Mouse (Mus musculus) erythroid progenitor cell, adult 5-6 weeks (primary cell): ENCODE data around the gene Entpd8. TPM values are rescaled to one million over a fixed set of nuclear protein-coding genes. Genes with fewer than 3 reads are reported as not detected.

ENCODE experiments used
- ATAC-seq: replicated peaks from 2 replicates; pipeline ENCODE4 v1.8.0; 2016; ENCODE audit warnings: moderate number of reproducible peaks, mild to moderate bottlenecking, moderate TSS enrichment, inconsistent platforms; ENCODE audit not compliant: poor library complexity, low FRiP score, severe bottlenecking
- total RNA-seq, 2 experiments: library from RNA; stranded (forward) in 1 of 2; stranded (reverse) in 1 of 2; fragments of 150-400 nt in 1 of 2; fragments of 186-747, 209-891 nt in 1 of 2; gene quantifications; 2 replicates each; pipeline versions ENCODE4 v1.2.3 to v1.2.4; 2015 to 2017; ENCODE audit warnings: low replicate concordance in 2 of 2

The Entpd8 gene
- total RNA-seq, 2 experiments from 2014 or later = not detected

- ATAC-seq = peak; percentile 70
Measured at GRCm38 (mm10) chr2:25127206-25127605, 47.1 kb downstream of the Entpd8 start.

- no peak for ATAC-seq
Measured at GRCm38 (mm10) chr2:25128072-25128471, 48.0 kb downstream of the Entpd8 start.

GRCm38 (mm10) chr2:25131601-25132000 lies 51.5 kb downstream of the Entpd8 start:
- peak; percentile 53 for ATAC-seq

Other genes with a start within 250 kb of the Entpd8 start
- 13.8 and 36.0 TPM in 2 replicates for gene Ehmt1, start 160.7 kb upstream of the Entpd8 start, total RNA-seq (2015; ENCODE audit: low replicate concordance)
- 60.5 and 74.0 TPM in 2 replicates for gene Ehmt1, start 160.7 kb upstream of the Entpd8 start, total RNA-seq (2017; ENCODE audit: low replicate concordance)
- gene Arrdc1, start 145.1 kb upstream of the Entpd8 start, total RNA-seq (2015; ENCODE audit: low replicate concordance) = 6.3 and 9.0 TPM in 2 replicates
- gene Arrdc1, start 145.1 kb upstream of the Entpd8 start, total RNA-seq (2017; ENCODE audit: low replicate concordance) = 7.7 and 8.4 TPM in 2 replicates
- gene Zmynd19, start 130.5 kb upstream of the Entpd8 start, total RNA-seq (2015; ENCODE audit: low replicate concordance) = 3.2 and 4.6 TPM in 2 replicates
- gene Zmynd19, start 130.5 kb upstream of the Entpd8 start, total RNA-seq (2017; ENCODE audit: low replicate concordance) = 6.6 and 13.7 TPM in 2 replicates
- gene Dph7, start 117.9 kb upstream of the Entpd8 start, total RNA-seq (2015; ENCODE audit: low replicate concordance) = 6.5 and 16.3 TPM in 2 replicates
- 2.8 and 6.1 TPM in 2 replicates for gene Dph7, start 117.9 kb upstream of the Entpd8 start, total RNA-seq (2017; ENCODE audit: low replicate concordance)
- gene Mrpl41, start 105.2 kb upstream of the Entpd8 start, total RNA-seq (2015; ENCODE audit: low replicate concordance) = 31.9 and 38.6 TPM in 2 replicates
- 37.8 and 40.9 TPM in 2 replicates for gene Mrpl41, start 105.2 kb upstream of the Entpd8 start, total RNA-seq (2017; ENCODE audit: low replicate concordance)
- gene Pnpla7, start 104.3 kb upstream of the Entpd8 start, total RNA-seq (2015; ENCODE audit: low replicate concordance) = 37.3 and 37.8 TPM in 2 replicates
- 30.0 and 37.0 TPM in 2 replicates for gene Pnpla7, start 104.3 kb upstream of the Entpd8 start, total RNA-seq (2017; ENCODE audit: low replicate concordance)
- gene Nsmf, start 25.9 kb upstream of the Entpd8 start, total RNA-seq (2015; ENCODE audit: low replicate concordance) = 1.8 and 2.5 TPM in 2 replicates
- 2.1 and 3.9 TPM in 2 replicates for gene Nsmf, start 25.9 kb upstream of the Entpd8 start, total RNA-seq (2017; ENCODE audit: low replicate concordance)
- gene Noxa1, start 14.8 kb downstream of the Entpd8 start, total RNA-seq (2015; ENCODE audit: low replicate concordance) = not detected in 2 replicates
- gene Noxa1, start 14.8 kb downstream of the Entpd8 start, total RNA-seq (2017; ENCODE audit: low replicate concordance) = not detected in 2 replicates
- gene Nrarp, start 100.5 kb downstream of the Entpd8 start, total RNA-seq (2015; ENCODE audit: low replicate concordance) = 0.42 TPM in 1 of 2 replicates, not detected in the other
- gene Nrarp, start 100.5 kb downstream of the Entpd8 start, total RNA-seq (2017; ENCODE audit: low replicate concordance) = 0.64 and 3.0 TPM in 2 replicates
- 2.9 and 5.4 TPM in 2 replicates for gene Tor4a, start 116.6 kb downstream of the Entpd8 start, total RNA-seq (2015; ENCODE audit: low replicate concordance)
- gene Tor4a, start 116.6 kb downstream of the Entpd8 start, total RNA-seq (2017; ENCODE audit: low replicate concordance) = 0.30 and 2.2 TPM in 2 replicates
- gene Nelfb, start 131.2 kb downstream of the Entpd8 start, total RNA-seq (2015; ENCODE audit: low replicate concordance) = 13.0 and 34.4 TPM in 2 replicates
- 15.2 and 29.9 TPM in 2 replicates for gene Nelfb, start 131.2 kb downstream of the Entpd8 start, total RNA-seq (2017; ENCODE audit: low replicate concordance)
- gene Stpg3, start 134.3 kb downstream of the Entpd8 start, total RNA-seq (2015; ENCODE audit: low replicate concordance) = not detected in 2 replicates
- gene Stpg3, start 134.3 kb downstream of the Entpd8 start, total RNA-seq (2017; ENCODE audit: low replicate concordance) = not detected in 2 replicates
- not detected in 2 replicates for gene Fam166a, start 138.4 kb downstream of the Entpd8 start, total RNA-seq (2015; ENCODE audit: low replicate concordance)
- not detected in 2 replicates for gene Fam166a, start 138.4 kb downstream of the Entpd8 start, total RNA-seq (2017; ENCODE audit: low replicate concordance)
- 940 and 950 TPM in 2 replicates for gene Tubb4b, start 144.4 kb downstream of the Entpd8 start, total RNA-seq (2015; ENCODE audit: low replicate concordance)
- 826 and 920 TPM in 2 replicates for gene Tubb4b, start 144.4 kb downstream of the Entpd8 start, total RNA-seq (2017; ENCODE audit: low replicate concordance)
- not detected in 2 replicates for gene Slc34a3, start 154.1 kb downstream of the Entpd8 start, total RNA-seq (2015; ENCODE audit: low replicate concordance)
- gene Slc34a3, start 154.1 kb downstream of the Entpd8 start, total RNA-seq (2017; ENCODE audit: low replicate concordance) = not detected in 2 replicates
- gene Rnf224, start 156.5 kb downstream of the Entpd8 start, total RNA-seq (2015; ENCODE audit: low replicate concordance) = not detected in 2 replicates
- gene Rnf224, start 156.5 kb downstream of the Entpd8 start, total RNA-seq (2017; ENCODE audit: low replicate concordance) = not detected in 2 replicates
- gene Rnf208, start 162.0 kb downstream of the Entpd8 start, total RNA-seq (2015; ENCODE audit: low replicate concordance) = not detected in 2 replicates
- gene Rnf208, start 162.0 kb downstream of the Entpd8 start, total RNA-seq (2017; ENCODE audit: low replicate concordance) = not detected in 2 replicates
- gene Cysrt1, start 162.1 kb downstream of the Entpd8 start, total RNA-seq (2015; ENCODE audit: low replicate concordance) = not detected in 2 replicates
- not detected in 2 replicates for gene Cysrt1, start 162.1 kb downstream of the Entpd8 start, total RNA-seq (2017; ENCODE audit: low replicate concordance)
- gene AL732309.1, start 166.6 kb downstream of the Entpd8 start, total RNA-seq (2015; ENCODE audit: low replicate concordance) = 4.0 and 4.6 TPM in 2 replicates
- gene AL732309.1, start 166.6 kb downstream of the Entpd8 start, total RNA-seq (2017; ENCODE audit: low replicate concordance) = not detected in 2 replicates
- 11.9 and 18.9 TPM in 2 replicates for gene Tmem203, start 175.1 kb downstream of the Entpd8 start, total RNA-seq (2015; ENCODE audit: low replicate concordance)
- gene Tmem203, start 175.1 kb downstream of the Entpd8 start, total RNA-seq (2017; ENCODE audit: low replicate concordance) = 1.8 and 8.5 TPM in 2 replicates
- gene Tprn, start 182.3 kb downstream of the Entpd8 start, total RNA-seq (2015; ENCODE audit: low replicate concordance) = 1.1 TPM in 1 of 2 replicates, not detected in the other
- gene Tprn, start 182.3 kb downstream of the Entpd8 start, total RNA-seq (2017; ENCODE audit: low replicate concordance) = 1.0 and 2.2 TPM in 2 replicates
- 114 and 128 TPM in 2 replicates for gene Ssna1, start 192.1 kb downstream of the Entpd8 start, total RNA-seq (2015; ENCODE audit: low replicate concordance)
- 46.2 and 81.0 TPM in 2 replicates for gene Ssna1, start 192.1 kb downstream of the Entpd8 start, total RNA-seq (2017; ENCODE audit: low replicate concordance)
- gene Anapc2, start 192.2 kb downstream of the Entpd8 start, total RNA-seq (2015; ENCODE audit: low replicate concordance) = 34.6 and 55.8 TPM in 2 replicates
- gene Anapc2, start 192.2 kb downstream of the Entpd8 start, total RNA-seq (2017; ENCODE audit: low replicate concordance) = 29.7 and 40.0 TPM in 2 replicates
- gene Tmem210, start 207.8 kb downstream of the Entpd8 start, total RNA-seq (2015; ENCODE audit: low replicate concordance) = not detected in 2 replicates
- gene Tmem210, start 207.8 kb downstream of the Entpd8 start, total RNA-seq (2017; ENCODE audit: low replicate concordance) = not detected in 2 replicates
- not detected in 2 replicates for gene Lrrc26, start 209.6 kb downstream of the Entpd8 start, total RNA-seq (2015; ENCODE audit: low replicate concordance)
- gene Lrrc26, start 209.6 kb downstream of the Entpd8 start, total RNA-seq (2017; ENCODE audit: low replicate concordance) = not detected in 2 replicates
- gene Grin1, start 238.9 kb downstream of the Entpd8 start, total RNA-seq (2015; ENCODE audit: low replicate concordance) = not detected in 2 replicates
- gene Grin1, start 238.9 kb downstream of the Entpd8 start, total RNA-seq (2017; ENCODE audit: low replicate concordance) = not detected in 2 replicates